Mouse (Mus musculus) erythroid progenitor cell, adult 5-6 weeks (primary cell): Measurements from ENCODE around the gene Gsta4. TPM values are rescaled to one million over a fixed set of nuclear protein-coding genes. Genes with fewer than 3 reads are reported as not detected.
"Not testable (repeated sequence)": the region's sequence is repeated elsewhere in the genome, so short reads cannot be mapped to it uniquely, and the experiment has no call there.

ENCODE experiments used
- ATAC-seq: replicated peaks from 2 replicates; pipeline ENCODE4 v1.8.0; 2016; ENCODE audit warnings: moderate number of reproducible peaks, mild to moderate bottlenecking, moderate TSS enrichment, inconsistent platforms; ENCODE audit not compliant: poor library complexity, low FRiP score, severe bottlenecking
- total RNA-seq, 2 experiments: library from RNA; stranded (forward) in 1 of 2; stranded (reverse) in 1 of 2; fragments of 150-400 nt in 1 of 2; fragments of 186-747, 209-891 nt in 1 of 2; gene quantifications; 2 replicates each; pipeline versions ENCODE4 v1.2.3 to v1.2.4; 2015 to 2017; ENCODE audit warnings: low replicate concordance in 2 of 2

The Gsta4 gene
- total RNA-seq, 2 experiments from 2014 or later: not detected

DNA sequence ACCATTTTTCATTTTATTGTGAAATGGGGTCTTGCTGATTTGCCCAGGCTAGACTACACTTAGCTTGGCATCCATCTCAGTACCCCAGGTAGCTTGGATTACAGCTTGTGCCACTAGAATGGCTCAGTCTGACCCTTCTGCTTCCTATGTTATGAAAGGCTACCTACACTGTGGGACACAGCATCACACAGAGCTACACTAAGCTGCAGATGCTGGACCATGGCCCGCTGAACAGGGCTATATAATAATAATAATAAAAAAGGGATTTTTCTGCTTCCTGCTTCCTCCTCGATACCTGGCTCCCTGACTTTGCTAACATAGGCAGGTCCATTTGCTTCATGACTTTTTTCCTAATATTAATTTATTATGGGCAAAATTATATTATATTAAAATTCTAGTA lies 41.8 kb downstream of the Gsta4 start:
- no peak for ATAC-seq

DNA sequence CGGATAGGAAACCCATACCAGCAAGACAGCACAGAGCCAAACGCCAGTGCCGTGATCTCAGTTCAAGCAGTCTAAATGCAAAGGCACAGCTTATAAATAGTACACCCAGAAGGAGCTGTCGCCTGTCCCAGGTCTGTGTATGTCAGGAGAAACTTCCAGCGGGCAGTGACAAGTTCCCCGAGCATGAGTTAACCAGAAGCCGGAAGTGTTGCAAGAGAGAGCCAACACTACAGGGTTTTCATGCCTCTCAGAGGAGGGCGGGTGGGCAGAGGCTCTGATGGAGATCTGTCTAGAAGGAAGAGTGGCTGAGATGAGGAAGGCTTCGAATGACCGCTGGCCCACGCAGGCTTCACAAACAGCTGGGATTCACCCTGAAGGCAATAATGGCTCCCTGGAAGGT lies 42.7 kb downstream of the Gsta4 start:
- ATAC-seq: no peak

DNA sequence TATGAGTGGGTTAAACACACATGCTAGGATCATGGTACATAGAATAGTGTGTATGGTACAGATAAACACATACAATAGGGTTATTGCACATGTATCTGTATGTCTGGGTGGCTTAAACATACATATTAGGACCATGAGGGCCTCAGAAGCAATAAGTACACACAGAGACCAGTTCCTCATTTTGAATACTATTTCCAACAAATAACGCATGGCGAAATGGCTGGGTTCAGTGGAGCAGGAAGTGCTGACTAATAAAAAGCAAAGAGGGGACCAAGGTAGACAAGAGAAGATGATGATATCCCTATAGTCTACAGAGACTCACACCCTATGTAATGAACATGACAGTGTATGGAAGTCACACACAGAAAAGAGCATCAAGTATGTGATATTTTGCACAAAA lies 45.5 kb downstream of the Gsta4 start:
- ATAC-seq: no peak

DNA sequence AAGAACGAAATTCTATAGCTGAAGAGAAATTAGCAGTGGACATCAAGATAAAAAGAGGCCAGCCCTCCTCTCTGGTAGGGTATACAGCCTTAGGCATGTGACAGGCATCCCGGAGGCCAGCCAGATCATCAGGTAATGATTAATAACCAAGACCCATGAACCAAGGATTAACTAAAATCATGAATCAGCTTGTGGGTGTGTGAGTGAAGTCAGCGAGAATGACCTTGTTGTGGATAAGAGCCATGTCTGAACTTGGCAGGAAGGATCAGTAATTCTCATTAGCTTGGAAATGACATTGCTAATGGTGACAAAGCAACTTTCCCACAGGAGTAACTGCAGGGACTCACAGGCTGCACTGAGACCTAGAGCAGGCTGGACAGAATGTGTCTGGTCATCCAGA lies 47.1 kb downstream of the Gsta4 start:
- ATAC-seq: not testable (repeated sequence)

DNA sequence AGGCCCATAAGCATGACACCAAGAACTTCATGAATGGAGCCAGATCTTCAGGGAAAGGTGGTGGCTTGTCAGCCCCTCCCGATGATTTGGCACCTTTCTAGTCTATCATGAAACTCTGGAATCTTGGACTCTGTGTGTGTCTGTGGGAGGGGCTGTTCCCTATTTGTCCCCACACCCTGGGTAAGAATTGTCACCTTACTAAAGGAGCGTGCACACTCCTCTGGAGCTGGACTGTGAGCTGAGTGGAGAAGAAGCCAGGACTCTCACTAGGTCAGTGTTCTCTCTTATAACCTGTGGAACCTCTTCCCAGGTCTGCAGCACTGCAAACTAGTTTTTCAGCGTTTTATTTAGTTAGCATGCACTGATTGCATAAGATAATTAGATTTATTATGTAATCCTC lies 47.9 kb downstream of the Gsta4 start, which contains the start of gene Gsta1:
Gene Gsta1 (plus strand): TSS at position 196 of the 400 bp plus-strand sequence.
- not testable (repeated sequence) for ATAC-seq

DNA sequence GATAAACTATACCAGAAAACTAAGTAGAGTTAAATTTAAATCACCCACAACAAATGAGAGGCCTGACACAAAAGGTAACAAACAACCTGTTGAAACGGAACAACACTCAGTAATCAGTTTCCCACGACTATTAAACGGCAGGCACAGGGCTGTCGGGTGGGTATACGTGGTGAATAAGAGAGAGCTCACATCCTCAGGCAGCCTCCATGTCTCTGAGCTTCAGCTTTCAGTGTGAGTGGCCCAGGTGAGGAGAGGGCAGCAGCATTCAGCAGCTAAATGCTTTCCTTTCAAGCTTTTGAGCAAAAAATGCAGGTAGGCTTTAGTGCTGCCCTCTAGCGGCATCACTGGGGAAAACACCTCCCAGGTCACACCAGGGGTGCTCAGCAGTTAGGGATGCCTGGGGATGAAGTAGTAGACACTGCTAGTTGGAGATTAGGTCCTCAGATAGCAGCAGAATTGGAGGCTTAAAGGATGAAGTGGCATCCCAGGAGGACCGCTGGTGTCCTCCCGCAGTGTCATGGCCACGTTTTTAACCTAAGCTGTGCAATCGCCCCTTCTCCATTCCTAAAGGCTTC lies 50.6 kb downstream of the Gsta4 start:
- ATAC-seq: peak; percentile 64

DNA sequence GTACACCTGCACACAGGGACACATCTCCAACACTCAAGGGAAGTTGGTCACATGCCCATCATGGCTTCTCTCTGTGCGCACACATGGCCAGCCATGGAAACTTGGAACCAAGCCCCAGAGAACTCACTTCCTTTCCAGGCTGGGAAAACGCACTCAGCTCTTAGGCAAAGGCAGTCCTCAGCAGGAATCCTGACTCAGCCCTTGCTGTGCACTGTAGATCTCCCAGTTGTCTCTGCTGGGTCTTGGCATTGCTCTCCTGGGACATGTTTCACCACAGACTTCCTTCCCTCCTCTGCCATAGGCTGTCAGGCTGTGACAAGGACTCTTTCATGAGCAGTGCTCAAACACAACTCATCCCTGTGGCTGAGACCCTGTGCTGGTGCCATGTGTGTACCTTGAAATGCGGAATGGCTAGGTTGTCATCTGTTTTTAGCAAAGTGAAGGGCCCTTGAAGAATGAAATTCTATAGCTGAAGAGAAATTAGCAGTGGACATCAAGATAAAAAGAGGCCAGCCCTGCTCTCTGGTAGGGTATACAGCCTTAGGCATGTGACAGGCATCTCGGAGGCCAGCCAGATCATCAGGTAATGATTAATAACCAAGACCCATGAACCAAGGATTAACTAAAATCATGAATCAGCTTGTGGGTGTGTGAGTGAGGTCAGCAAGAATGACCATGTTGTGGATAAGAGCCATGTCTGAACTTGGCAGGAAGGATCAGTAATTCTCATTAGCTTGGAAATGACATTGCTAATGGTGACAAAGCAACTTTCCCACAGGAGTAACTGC lies 73.3 kb downstream of the Gsta4 start:
- ATAC-seq: not testable (repeated sequence)

DNA sequence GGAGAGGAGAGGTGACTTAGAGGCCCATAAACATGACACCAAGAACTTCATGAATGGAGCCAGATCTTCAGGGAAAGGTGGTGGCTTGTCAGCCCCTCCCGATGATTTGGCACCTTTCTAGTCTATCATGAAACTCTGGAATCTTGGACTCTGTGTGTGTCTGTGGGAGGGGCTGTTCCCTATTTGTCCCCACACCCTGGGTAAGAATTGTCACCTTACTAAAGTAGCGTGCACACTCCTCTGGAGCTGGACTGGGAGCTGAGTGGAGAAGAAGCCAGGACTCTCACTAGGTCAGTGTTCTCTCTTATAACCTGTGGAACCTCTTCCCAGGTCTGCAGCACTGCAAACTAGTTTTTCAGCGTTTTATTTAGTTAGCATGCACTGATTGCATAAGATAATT lies 74.3 kb downstream of the Gsta4 start, which contains the start of gene Gm3776:
Gene Gm3776 (plus strand): TSS at position 216 of the 400 bp plus-strand sequence.
- ATAC-seq: not testable (repeated sequence)

Other genes with a start within 250 kb of the Gsta4 start
- gene Gcm1, start 130.8 kb upstream of the Gsta4 start, total RNA-seq (2015; ENCODE audit: low replicate concordance): not detected in 2 replicates
- gene Gcm1, start 130.8 kb upstream of the Gsta4 start, total RNA-seq (2017; ENCODE audit: low replicate concordance): not detected in 2 replicates
- gene Fbxo9, start 73.7 kb upstream of the Gsta4 start, total RNA-seq (2015; ENCODE audit: low replicate concordance): 223 and 268 TPM in 2 replicates
- 169 and 259 TPM in 2 replicates for gene Fbxo9, start 73.7 kb upstream of the Gsta4 start, total RNA-seq (2017; ENCODE audit: low replicate concordance)
- 2.1 and 12.3 TPM in 2 replicates for gene Ick, start 73.6 kb upstream of the Gsta4 start, total RNA-seq (2015; ENCODE audit: low replicate concordance)
- gene Ick, start 73.6 kb upstream of the Gsta4 start, total RNA-seq (2017; ENCODE audit: low replicate concordance): 0.90 and 5.2 TPM in 2 replicates
- not detected in 2 replicates for gene Gsta1, start 47.9 kb downstream of the Gsta4 start, total RNA-seq (2015; ENCODE audit: low replicate concordance)
- not detected in 2 replicates for gene Gsta1, start 47.9 kb downstream of the Gsta4 start, total RNA-seq (2017; ENCODE audit: low replicate concordance)
- gene Gm3776, start 74.4 kb downstream of the Gsta4 start, total RNA-seq (2015; ENCODE audit: low replicate concordance): not detected in 2 replicates
- not detected in 2 replicates for gene Gm3776, start 74.4 kb downstream of the Gsta4 start, total RNA-seq (2017; ENCODE audit: low replicate concordance)
- gene Gm10639, start 107.1 kb downstream of the Gsta4 start, total RNA-seq (2015; ENCODE audit: low replicate concordance): not detected in 2 replicates
- not detected in 2 replicates for gene Gm10639, start 107.1 kb downstream of the Gsta4 start, total RNA-seq (2017; ENCODE audit: low replicate concordance)
- gene Omt2a, start 132.0 kb downstream of the Gsta4 start, total RNA-seq (2015; ENCODE audit: low replicate concordance): not detected in 2 replicates
- not detected in 2 replicates for gene Omt2a, start 132.0 kb downstream of the Gsta4 start, total RNA-seq (2017; ENCODE audit: low replicate concordance)
- gene Omt2b, start 144.8 kb downstream of the Gsta4 start, total RNA-seq (2015; ENCODE audit: low replicate concordance): not detected in 2 replicates
- not detected in 2 replicates for gene Omt2b, start 144.8 kb downstream of the Gsta4 start, total RNA-seq (2017; ENCODE audit: low replicate concordance)
- not detected in 2 replicates for gene Gsta2, start 173.0 kb downstream of the Gsta4 start, total RNA-seq (2015; ENCODE audit: low replicate concordance)
- not detected in 2 replicates for gene Gsta2, start 173.0 kb downstream of the Gsta4 start, total RNA-seq (2017; ENCODE audit: low replicate concordance)
- gene Dppa5a, start 185.4 kb downstream of the Gsta4 start, total RNA-seq (2015; ENCODE audit: low replicate concordance): not detected in 2 replicates
- not detected in 2 replicates for gene Dppa5a, start 185.4 kb downstream of the Gsta4 start, total RNA-seq (2017; ENCODE audit: low replicate concordance)
- gene Ooep, start 196.0 kb downstream of the Gsta4 start, total RNA-seq (2015; ENCODE audit: low replicate concordance): not detected in 2 replicates
- not detected in 2 replicates for gene Ooep, start 196.0 kb downstream of the Gsta4 start, total RNA-seq (2017; ENCODE audit: low replicate concordance)
- gene Ddx43, start 213.0 kb downstream of the Gsta4 start, total RNA-seq (2015; ENCODE audit: low replicate concordance): 0.84 TPM in 1 of 2 replicates, not detected in the other
- not detected in 2 replicates for gene Ddx43, start 213.0 kb downstream of the Gsta4 start, total RNA-seq (2017; ENCODE audit: low replicate concordance)